In genomic region chr8:90512594-90512993, GRCm38 (mm10) we compare ENCODE assay signal across 11 mouse cellular contexts.
"Had no signal": no experiment of that assay in that cellular context is flagged by ENCODE, and none has a peak within 500 bp of the region (broad histone marks: within the 10 kb centered on the region; RNA-seq: fewer than 3 reads in every experiment).

No protein-coding gene starts in this region.

- H3K36me3 ChIP-seq: limb, embryonic 13.5 days; neural tube, embryonic 12.5 days had no signal

- H3K9ac ChIP-seq: limb, embryonic 13.5 days; liver, embryonic 14.5 days; neural tube, embryonic 12.5 days had no signal

- H3K9me3 ChIP-seq: limb, embryonic 13.5 days; neural tube, embryonic 12.5 days had no signal

- H3K4me2 ChIP-seq: neural tube, embryonic 12.5 days had no signal

- H3K27me3 ChIP-seq: neural tube, embryonic 12.5 days had no signal

- DNase-seq: kidney, adult 8-10 months; kidney, postnatal 25 days; left cerebral cortex, postnatal 4 days; lung, adult 18-20 months; right cerebral cortex, adult 18-20 months; right cerebral cortex, postnatal 25 days; thymus, postnatal 36 days had no signal

- H3K4me3 ChIP-seq: limb, embryonic 13.5 days; myocyte; neural tube, embryonic 12.5 days had no signal

- H3K27ac ChIP-seq: limb, embryonic 13.5 days; liver, embryonic 14.5 days; neural tube, embryonic 12.5 days had no signal
